Mouse (Mus musculus) intestine, postnatal 0 days (tissue): ENCODE measurements around the gene Arhgap24. TPM values are rescaled to one million over a fixed set of nuclear protein-coding genes. Genes with fewer than 3 reads are reported as not detected.

Experiments used
- ATAC-seq: fragments of 200-750 bp; cut with Nextera tagmentation; 2 replicates; pipeline ENCODE4 v1.8.0; 2017; ENCODE audit warnings: mild to moderate bottlenecking, moderate TSS enrichment, moderate library complexity
- H3K27ac ChIP-seq: fragments of 300-500 bp; sonication (generic); 2 replicates; pipeline ENCODE4 v1.5.1; 2014; ENCODE audit warnings: mild to moderate bottlenecking, low read depth, low read length, moderate library complexity
- H3K27me3 ChIP-seq: fragments of 300-500 bp; sonication (generic); replicated peaks from 2 replicates; pipeline ENCODE4 v1.6.1; 2014; ENCODE audit warnings: low read length, mixed read lengths; ENCODE audit not compliant: control insufficient read depth, insufficient read depth
- H3K36me3 ChIP-seq: fragments of 300-500 bp; sonication (generic); 2 replicates; pipeline ENCODE4 v1.6.1; 2014; ENCODE audit warnings: mild to moderate bottlenecking, moderate library complexity; ENCODE audit not compliant: control insufficient read depth, insufficient read depth
- H3K4me1 ChIP-seq: fragments of 300-500 bp; sonication (generic); replicated peaks from 2 replicates; pipeline ENCODE4 v1.6.1; 2014; ENCODE audit warnings: antibody characterized with exemption, low read length, mixed read lengths; ENCODE audit not compliant: control insufficient read depth, insufficient read depth
- H3K4me2 ChIP-seq: fragments of 300-500 bp; sonication (generic); replicated peaks from 2 replicates; pipeline ENCODE4 v1.6.1; 2014; ENCODE audit warnings: low read depth, mild to moderate bottlenecking, moderate library complexity
- H3K4me3 ChIP-seq: fragments of 300-500 bp; sonication (generic); 2 replicates; pipeline ENCODE4 v1.5.1; 2014; ENCODE audit warnings: low read depth, low read length
- H3K9ac ChIP-seq: fragments of 300-500 bp; sonication (generic); 2 replicates; pipeline ENCODE4 v1.6.1; 2014; ENCODE audit warnings: mild to moderate bottlenecking, low read depth, low read length
- H3K9me3 ChIP-seq: fragments of 300-500 bp; sonication (generic); 2 replicates; pipeline ENCODE4 v1.6.1; 2016; ENCODE audit warnings: mixed run types; ENCODE audit not compliant: control insufficient read depth
- CTCF ChIP-seq: sonication (generic); IDR thresholded peaks from 2 replicates; pipeline ENCODE4 v1.5.1; 2016; ENCODE audit warnings: low read depth, mild to moderate bottlenecking, control low read depth, antibody characterized with exemption, moderate library complexity
- WGBS: fragments of 180-500 bp; shearing (Covaris S2); extraction: QIAGEN DNeasy Blood & Tissue Kit; methylation state at CpG from one replicate; pipeline ENCODE4 v1.1.7; 2014; 5-methylcytosine and 5-hydroxymethylcytosine counted together
- polyA plus RNA-seq: library from polyadenylated mRNA; unstranded; fragments of >200 nt; fragmentation: Nextera tagmentation; extraction: Ambion mirVana; gene quantifications from 2 replicates; pipeline ENCODE4 v1.2.1, GENCODE M21; 2015

Gene Arhgap24
- polyA plus RNA-seq, 1 experiment from 2014 or later: 7.6 TPM

GRCm38 (mm10) chr5:102555958-102556357 is 74.8 kb downstream of the Arhgap24 start:
- no peak overlapping the region for H3K9ac ChIP-seq
- H3K27me3 ChIP-seq: no peaks in the 10 kb centered on the region
- no peaks in the 10 kb centered on the region for H3K36me3 ChIP-seq
- H3K27ac ChIP-seq: no peak overlapping the region
- H3K4me3 ChIP-seq: no peak overlapping the region
- ATAC-seq: no peak
- H3K9me3 ChIP-seq: no peaks in the 10 kb centered on the region
- no peak overlapping the region for H3K4me2 ChIP-seq
- H3K4me1 ChIP-seq: no peaks in the 10 kb centered on the region
- WGBS: 90% methylated on average over 4 of the region's 4 CpGs
- TF ChIP-seq CTCF: no peak

- Histone ChIP-seq H3K27ac (no peak overlapping the region), H3K4me1 (no peaks in the 10 kb centered on the region), H3K4me2 (no peak overlapping the region), H3K9ac (no peak overlapping the region), H3K4me3 (no peak overlapping the region), H3K36me3 (no peaks in the 10 kb centered on the region), H3K9me3 (no peaks in the 10 kb centered on the region), H3K27me3 (no peaks in the 10 kb centered on the region)
- no peak for ATAC-seq
- no peak for TF ChIP-seq CTCF
- WGBS: 82% methylated on average over 6 of the region's 6 CpGs
Measured at GRCm38 (mm10) chr5:102560270-102560669, 79.1 kb downstream of the Arhgap24 start.

GRCm38 (mm10) chr5:102563971-102564370 is 82.8 kb downstream of the Arhgap24 start:
- H3K27me3 ChIP-seq: no peaks in the 10 kb centered on the region
- no peak overlapping the region for H3K27ac ChIP-seq
- no peak overlapping the region for H3K4me3 ChIP-seq
- no peak overlapping the region for H3K4me2 ChIP-seq
- no peak for ATAC-seq
- no peak for TF ChIP-seq CTCF
- no peaks in the 10 kb centered on the region for H3K36me3 ChIP-seq
- no peaks in the 10 kb centered on the region for H3K4me1 ChIP-seq
- no peak overlapping the region for H3K9ac ChIP-seq
- WGBS: 69% methylated on average over 4 of the region's 4 CpGs
- no peaks in the 10 kb centered on the region for H3K9me3 ChIP-seq

- H3K4me1 ChIP-seq: no peaks in the 10 kb centered on the region
- no peak for TF ChIP-seq CTCF
- no peaks in the 10 kb centered on the region for H3K36me3 ChIP-seq
- no peaks in the 10 kb centered on the region for H3K9me3 ChIP-seq
- H3K27ac ChIP-seq: no peak overlapping the region
- no peak overlapping the region for H3K4me3 ChIP-seq
- ATAC-seq: no peak
- WGBS: 76% methylated on average over 5 of the region's 5 CpGs
- no peaks in the 10 kb centered on the region for H3K27me3 ChIP-seq
- no peak overlapping the region for H3K9ac ChIP-seq
- H3K4me2 ChIP-seq: no peak overlapping the region
Measured at GRCm38 (mm10) chr5:102568764-102569163, 87.6 kb downstream of the Arhgap24 start.

GRCm38 (mm10) chr5:102571445-102571844 is 90.3 kb downstream of the Arhgap24 start:
- Histone ChIP-seq H3K9ac (no peak overlapping the region), H3K9me3 (no peaks in the 10 kb centered on the region), H3K4me1 (no peaks in the 10 kb centered on the region), H3K36me3 (no peaks in the 10 kb centered on the region), H3K4me2 (no peak overlapping the region), H3K27me3 (no peaks in the 10 kb centered on the region), H3K27ac (no peak overlapping the region), H3K4me3 (no peak overlapping the region)
- no peak for ATAC-seq
- no peak for TF ChIP-seq CTCF
- 77% methylated on average over 2 of the region's 2 CpGs for WGBS

GRCm38 (mm10) chr5:102576750-102577149 is 95.6 kb downstream of the Arhgap24 start:
- Histone ChIP-seq H3K9ac (no peak overlapping the region), H3K27me3 (no peaks in the 10 kb centered on the region), H3K4me3 (no peak overlapping the region), H3K4me2 (no peak overlapping the region), H3K36me3 (no peaks in the 10 kb centered on the region), H3K27ac (no peak overlapping the region), H3K4me1 (no peaks in the 10 kb centered on the region), H3K9me3 (no peaks in the 10 kb centered on the region)
- ATAC-seq: no peak
- TF ChIP-seq CTCF: no peak
- 81% methylated on average over 3 of the region's 3 CpGs for WGBS

DNA sequence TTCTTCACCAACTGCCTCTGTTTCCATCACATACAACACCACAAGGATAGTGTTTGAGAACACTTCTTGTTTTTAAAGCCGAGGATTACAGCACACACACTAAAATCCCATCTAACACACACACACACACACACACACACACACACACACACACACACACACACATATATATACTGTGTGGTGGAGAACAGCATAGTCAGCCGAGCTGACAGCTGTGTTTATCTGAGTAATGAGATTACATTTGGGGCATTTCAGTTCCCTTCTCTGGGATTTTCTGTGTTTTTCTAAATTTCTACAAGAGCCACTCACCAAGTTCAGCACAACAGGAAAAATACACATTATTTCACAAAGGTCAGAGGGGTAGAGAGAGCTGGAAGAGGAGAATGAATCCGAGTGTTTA is 96.5 kb downstream of the Arhgap24 start:
- H3K4me1 ChIP-seq: no peaks in the 10 kb centered on the region
- no peak overlapping the region for H3K9ac ChIP-seq
- ATAC-seq: no peak
- H3K9me3 ChIP-seq: no peaks in the 10 kb centered on the region
- TF ChIP-seq CTCF: no peak
- no peak overlapping the region for H3K4me3 ChIP-seq
- no peaks in the 10 kb centered on the region for H3K27me3 ChIP-seq
- H3K4me2 ChIP-seq: no peak overlapping the region
- H3K27ac ChIP-seq: no peak overlapping the region
- 32% methylated on average over 3 of the region's 3 CpGs for WGBS
- no peaks in the 10 kb centered on the region for H3K36me3 ChIP-seq
